Mouse (Mus musculus): ENCODE data around the gene Nrg4.

Nrg4 gene

GRCm38 (mm10) chr9:55322641-55323040 lies 4.0 kb downstream of the Nrg4 start:
- DNase-seq (ENCODE audit: low read depth, low spot score) = no peak

- DNase-seq (ENCODE audit: low read depth, low spot score) = no peak
Observed at GRCm38 (mm10) chr9:55313619-55314261, 12.9 kb downstream of the Nrg4 start.

GRCm38 (mm10) chr9:55311560-55311959 lies 15.1 kb downstream of the Nrg4 start:
- no peak for DNase-seq (ENCODE audit: low read depth, low spot score)

GRCm38 (mm10) chr9:55308455-55308854 lies 18.2 kb downstream of the Nrg4 start:
- DNase-seq (ENCODE audit: low read depth, low spot score) = no peak

- DNase-seq (ENCODE audit: low read depth, low spot score) = no peak
Observed at GRCm38 (mm10) chr9:55307557-55307956, 19.1 kb downstream of the Nrg4 start.

- no peak for DNase-seq (ENCODE audit: low read depth, low spot score)
Observed at GRCm38 (mm10) chr9:55307066-55307465, 19.6 kb downstream of the Nrg4 start.

- DNase-seq (ENCODE audit: low read depth, low spot score) = no peak
Observed at GRCm38 (mm10) chr9:55296221-55296620, 30.4 kb downstream of the Nrg4 start.

GRCm38 (mm10) chr9:55291966-55292365 lies 34.7 kb downstream of the Nrg4 start:
- no peak for DNase-seq (ENCODE audit: low read depth, low spot score)

- no peak for DNase-seq (ENCODE audit: low read depth, low spot score)
Observed at GRCm38 (mm10) chr9:55289475-55290198, 37.0 kb downstream of the Nrg4 start.

GRCm38 (mm10) chr9:55285197-55285596 lies 41.4 kb downstream of the Nrg4 start:
- DNase-seq (ENCODE audit: low read depth, low spot score) = no peak

- DNase-seq (ENCODE audit: low read depth, low spot score) = no peak
Observed at GRCm38 (mm10) chr9:55283516-55283915, 43.1 kb downstream of the Nrg4 start.

- no peak for DNase-seq (ENCODE audit: low read depth, low spot score)
Observed at GRCm38 (mm10) chr9:55279114-55279825, 47.4 kb downstream of the Nrg4 start.

GRCm38 (mm10) chr9:55277562-55277961 lies 49.1 kb downstream of the Nrg4 start:
- no peak for DNase-seq (ENCODE audit: low read depth, low spot score)

- DNase-seq (ENCODE audit: low read depth, low spot score) = peak; percentile 54
Observed at GRCm38 (mm10) chr9:55273906-55274305, 52.7 kb downstream of the Nrg4 start.

GRCm38 (mm10) chr9:55271960-55272560 lies 54.6 kb downstream of the Nrg4 start:
- no peak for DNase-seq (ENCODE audit: low read depth, low spot score)

- DNase-seq (ENCODE audit: low read depth, low spot score) = no peak
Observed at GRCm38 (mm10) chr9:55264356-55265302, 62.0 kb downstream of the Nrg4 start.

- no peak for DNase-seq (ENCODE audit: low read depth, low spot score)
Observed at GRCm38 (mm10) chr9:55259741-55260140, 66.9 kb downstream of the Nrg4 start.

- DNase-seq (ENCODE audit: low read depth, low spot score) = no peak
Observed at GRCm38 (mm10) chr9:55257105-55257504, 69.5 kb downstream of the Nrg4 start.

GRCm38 (mm10) chr9:55255604-55256003 lies 71.0 kb downstream of the Nrg4 start:
- no peak for DNase-seq (ENCODE audit: low read depth, low spot score)

- no peak for DNase-seq (ENCODE audit: low read depth, low spot score)
Observed at GRCm38 (mm10) chr9:55255056-55255455, 71.6 kb downstream of the Nrg4 start.

GRCm38 (mm10) chr9:55253849-55254248 lies 72.8 kb downstream of the Nrg4 start:
- no peak for DNase-seq (ENCODE audit: low read depth, low spot score)
